Mouse (Mus musculus) kidney, adult 2 months (tissue): ENCODE measurements around the gene Map3k12.

Experiments used
- CTCF ChIP-seq: fragments of 200-500 bp; conservative IDR thresholded peaks from 2 replicates; pipeline ENCODE4 v1.5.1; 2011; ENCODE audit warnings: low read depth, mild to moderate bottlenecking, control low read depth, low read length, moderate library complexity, mixed read lengths; ENCODE audit not compliant: insufficient read depth, insufficient read length
- POLR2A ChIP-seq: fragments of 200-500 bp; IDR thresholded peaks from one replicate; pipeline ENCODE4 v1.6.1; 2011; ENCODE audit warnings: low read depth, low read length, control low read depth

DNA sequence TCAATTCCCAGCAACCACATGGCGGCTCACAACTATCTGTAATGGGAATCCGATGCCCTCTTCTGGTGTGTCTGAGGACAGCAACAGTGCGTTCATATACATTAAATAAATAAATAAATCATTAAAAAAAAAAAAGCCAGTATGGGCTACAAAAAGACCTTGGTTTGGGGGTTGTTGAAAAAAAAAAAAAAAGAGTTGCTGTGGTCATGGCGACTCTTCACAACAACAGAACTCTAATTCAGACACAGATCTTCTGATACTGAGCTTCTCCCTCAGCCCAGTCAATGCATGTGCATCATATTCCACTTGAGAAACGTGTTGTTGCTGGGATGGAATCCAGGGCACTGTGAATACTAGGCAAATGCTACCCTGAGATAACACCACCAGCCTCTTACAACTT lies 35.7 kb upstream of the Map3k12 start:
- TF ChIP-seq POLR2A (no peak), CTCF (no peak)
